Mouse (Mus musculus) neural tube, embryonic 13.5 days (tissue): ENCODE results near the gene Zfp385b. TPM values are rescaled to one million over a fixed set of nuclear protein-coding genes. Genes with fewer than 3 reads are reported as not detected.

Experiments used
- ATAC-seq: fragments of 200-750 bp; cut with Nextera tagmentation; 2 replicates; pipeline ENCODE4 v1.8.0; 2017; ENCODE audit warnings: low read depth, mild to moderate bottlenecking, moderate TSS enrichment, moderate library complexity
- H3K27ac ChIP-seq: fragments of 300-500 bp; sonication (generic); replicated peaks from 2 replicates; pipeline ENCODE4 v1.5.1; 2015; ENCODE audit warnings: moderate library complexity, mild to moderate bottlenecking, inconsistent platforms
- H3K27me3 ChIP-seq: fragments of 300-500 bp; sonication (generic); 2 replicates; pipeline ENCODE4 v1.6.1; 2015; ENCODE audit warnings: mild to moderate bottlenecking, inconsistent platforms
- H3K36me3 ChIP-seq: fragments of 300-500 bp; sonication (generic); 2 replicates; pipeline ENCODE4 v1.6.1; 2015; ENCODE audit warnings: mild to moderate bottlenecking, inconsistent platforms
- H3K4me1 ChIP-seq: fragments of 300-500 bp; sonication (generic); replicated peaks from 2 replicates; pipeline ENCODE4 v1.6.1; 2015; ENCODE audit warnings: inconsistent platforms
- H3K4me2 ChIP-seq: fragments of 300-500 bp; sonication (generic); 2 replicates; pipeline ENCODE4 v1.6.1; 2015; ENCODE audit warnings: inconsistent platforms, mild to moderate bottlenecking, moderate library complexity
- H3K4me3 ChIP-seq: fragments of 300-500 bp; sonication (generic); 2 replicates; pipeline ENCODE4 v1.5.1; 2015; ENCODE audit warnings: mild to moderate bottlenecking, inconsistent platforms
- H3K9ac ChIP-seq: fragments of 300-500 bp; sonication (generic); 2 replicates; pipeline ENCODE4 v1.6.1; 2015; ENCODE audit warnings: moderate library complexity, mild to moderate bottlenecking, inconsistent platforms
- H3K9me3 ChIP-seq: fragments of 300-500 bp; sonication (generic); 2 replicates; pipeline ENCODE4 v1.6.1; 2016; ENCODE audit warnings: inconsistent platforms
- WGBS: fragments of 180-500 bp; shearing (Covaris S2); methylation state at CpG from one replicate; pipeline ENCODE4 v1.1.7; 2015; 5-methylcytosine and 5-hydroxymethylcytosine counted together
- polyA plus RNA-seq: library from polyadenylated mRNA; unstranded; fragments of >200 nt; fragmentation: Nextera tagmentation; extraction: Ambion mirVana; gene quantifications from 2 replicates; pipeline ENCODE4 v1.2.1, GENCODE M21; 2015

Gene Zfp385b
- polyA plus RNA-seq, 1 experiment from 2014 or later: 7.7 TPM

DNA sequence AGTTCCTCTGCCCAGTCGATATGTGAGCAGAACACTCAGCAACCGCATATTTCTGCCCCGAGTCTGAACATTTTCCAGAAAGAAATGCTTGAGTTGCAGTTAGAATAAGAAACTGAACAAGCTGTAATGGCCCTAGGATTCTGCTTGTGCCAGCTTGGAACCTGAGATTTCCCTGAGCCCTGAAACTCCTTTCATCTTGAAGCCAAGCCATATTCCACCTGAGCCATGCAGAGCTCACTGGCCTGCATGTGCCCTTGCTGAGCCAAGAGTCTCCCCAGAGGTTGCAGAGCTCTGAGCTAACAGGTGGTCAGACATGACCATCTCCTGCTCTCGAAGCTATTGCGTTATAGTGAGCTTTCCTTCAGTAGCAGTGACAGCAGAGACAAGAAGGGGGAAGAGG lies 210.0 kb downstream of the Zfp385b start:
- no peak overlapping the region for H3K9ac ChIP-seq
- no peak overlapping the region for H3K27ac ChIP-seq
- no peaks in the 10 kb centered on the region for H3K4me1 ChIP-seq
- H3K9me3 ChIP-seq: no peaks in the 10 kb centered on the region
- H3K4me2 ChIP-seq: no peak overlapping the region
- 80% methylated on average over 5 of the region's 5 CpGs for WGBS
- no peaks in the 10 kb centered on the region for H3K36me3 ChIP-seq
- ATAC-seq: no peak
- H3K4me3 ChIP-seq: no peak overlapping the region
- H3K27me3 ChIP-seq: no peaks in the 10 kb centered on the region

DNA sequence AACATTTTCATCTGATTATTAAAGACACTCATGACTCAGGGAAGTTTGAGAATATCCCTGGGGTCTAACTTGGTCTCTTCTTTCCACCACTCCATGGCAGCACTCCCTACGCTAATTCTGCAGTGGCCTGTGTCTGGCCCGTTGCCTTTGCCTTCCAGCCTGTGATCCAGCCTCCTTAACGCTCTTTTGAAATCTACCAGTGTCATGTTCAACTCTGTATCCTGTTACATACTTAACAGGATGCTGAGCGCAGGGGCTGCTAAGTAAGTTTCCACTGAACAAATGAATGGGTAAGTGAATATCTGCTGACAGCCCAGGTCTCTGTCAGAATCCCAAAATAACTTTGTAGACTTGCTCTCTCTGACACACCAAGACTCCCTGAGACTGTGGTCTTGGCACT lies 210.8 kb downstream of the Zfp385b start:
- H3K27me3 ChIP-seq: no peaks in the 10 kb centered on the region
- H3K36me3 ChIP-seq: no peaks in the 10 kb centered on the region
- 81% methylated on average over 4 of the region's 4 CpGs for WGBS
- H3K9ac ChIP-seq: no peak overlapping the region
- no peak overlapping the region for H3K4me2 ChIP-seq
- H3K4me1 ChIP-seq: no peaks in the 10 kb centered on the region
- no peak for ATAC-seq
- no peak overlapping the region for H3K4me3 ChIP-seq
- no peak overlapping the region for H3K27ac ChIP-seq
- H3K9me3 ChIP-seq: no peaks in the 10 kb centered on the region

DNA sequence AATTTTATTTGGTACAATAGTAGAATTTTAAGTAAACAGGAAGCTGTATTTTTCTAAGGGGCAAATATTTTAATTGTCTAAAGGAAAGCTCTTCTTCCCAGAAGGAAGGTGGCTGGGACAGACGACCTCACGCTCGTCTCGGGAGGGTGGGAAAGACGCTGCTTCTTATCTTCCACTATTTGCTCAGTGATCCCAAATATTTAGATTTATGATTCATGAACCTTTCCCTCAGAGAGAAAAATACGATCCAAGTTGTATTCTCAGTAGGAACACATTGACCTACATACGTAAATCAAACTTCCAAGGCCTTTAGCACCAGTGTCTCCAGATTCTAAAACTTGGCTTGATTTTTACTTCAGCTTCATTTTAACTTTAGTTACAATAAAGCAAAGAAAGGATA lies 226.0 kb downstream of the Zfp385b start:
- 66% methylated on average over 7 of the region's 7 CpGs for WGBS
- H3K4me2 ChIP-seq: no peak overlapping the region
- ATAC-seq: no peak

DNA sequence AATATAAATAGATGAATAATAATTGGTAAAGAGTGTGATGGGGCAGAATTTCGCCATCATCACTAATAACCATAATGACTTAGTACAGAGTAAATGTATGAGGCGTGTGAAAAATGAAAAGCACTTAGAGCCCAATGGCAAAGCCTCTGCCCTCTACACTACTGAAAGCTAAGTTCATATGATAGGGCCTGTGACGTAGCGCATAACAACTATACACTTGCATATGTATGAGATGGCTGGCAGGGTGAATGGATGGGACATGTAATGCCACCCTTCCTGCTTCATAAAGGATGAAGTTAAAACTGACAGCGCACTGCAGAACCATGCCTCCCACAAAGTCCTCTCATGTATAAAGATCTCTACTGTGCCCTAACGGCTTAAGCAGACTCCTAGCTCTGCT lies 226.9 kb downstream of the Zfp385b start:
- no peak overlapping the region for H3K27ac ChIP-seq
- H3K27me3 ChIP-seq: no peaks in the 10 kb centered on the region
- H3K9ac ChIP-seq: no peak overlapping the region
- no peak overlapping the region for H3K4me2 ChIP-seq
- H3K9me3 ChIP-seq: no peaks in the 10 kb centered on the region
- H3K4me3 ChIP-seq: no peak overlapping the region
- no peak for ATAC-seq
- WGBS: 78% methylated on average over 6 of the region's 6 CpGs
- 0 out of 2 replicates have a peak, but pooled peaks cover 4% of the 10 kb centered on the region for H3K4me1 ChIP-seq
- H3K36me3 ChIP-seq: no peaks in the 10 kb centered on the region

More for the DNA sequence above, 226.0 kb downstream of the Zfp385b start:
- Histone ChIP-seq H3K9ac (no peak overlapping the region), H3K4me1 (0 out of 2 replicates have a peak, but pooled peaks cover 4% of the 10 kb centered on the region), H3K27me3 (no peaks in the 10 kb centered on the region), H3K27ac (no peak overlapping the region), H3K4me3 (no peak overlapping the region), H3K9me3 (no peaks in the 10 kb centered on the region), H3K36me3 (no peaks in the 10 kb centered on the region)

DNA sequence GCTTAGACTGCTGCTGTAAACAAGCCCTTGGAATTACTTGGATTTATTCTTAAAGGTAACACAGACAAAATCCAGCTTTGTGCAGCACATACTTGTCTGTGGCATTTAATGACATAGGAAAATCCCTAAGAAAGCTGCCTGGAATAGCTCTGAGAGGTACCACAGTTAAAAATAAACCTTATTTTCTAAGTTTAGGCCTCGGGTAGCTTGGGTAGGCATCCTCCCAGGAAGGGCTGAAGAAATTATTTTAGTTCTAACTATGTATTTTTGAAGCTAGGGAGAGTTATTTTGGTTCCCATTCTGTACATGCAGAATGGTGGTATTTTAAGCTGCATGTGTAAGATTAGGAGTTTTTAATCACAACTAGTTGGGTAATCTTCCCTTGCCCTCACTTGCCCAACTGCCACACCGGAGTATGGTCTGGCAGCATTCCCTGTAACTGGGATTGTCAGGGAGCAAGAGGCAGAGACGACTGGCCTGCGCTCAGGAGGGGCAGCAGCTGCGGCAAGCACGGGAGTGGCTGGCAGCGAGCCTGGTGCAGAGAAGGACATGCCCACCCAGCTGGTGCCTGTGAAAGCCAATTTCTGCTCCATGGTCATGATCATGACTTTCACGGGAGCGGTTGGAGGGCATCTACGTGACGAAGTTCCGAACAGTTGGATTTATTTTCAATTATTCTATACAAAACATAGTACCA lies 230.1 kb downstream of the Zfp385b start:
- Histone ChIP-seq H3K4me2 (no peak overlapping the region), H3K4me1 (0 out of 2 replicates have a peak, but pooled peaks cover 4% of the 10 kb centered on the region), H3K4me3 (no peak overlapping the region), H3K36me3 (no peaks in the 10 kb centered on the region), H3K27ac (no peak overlapping the region), H3K9ac (no peak overlapping the region), H3K27me3 (no peaks in the 10 kb centered on the region), H3K9me3 (no peaks in the 10 kb centered on the region)
- 59% methylated on average over 12 of the region's 12 CpGs for WGBS
- peak; percentile 76 for ATAC-seq

DNA sequence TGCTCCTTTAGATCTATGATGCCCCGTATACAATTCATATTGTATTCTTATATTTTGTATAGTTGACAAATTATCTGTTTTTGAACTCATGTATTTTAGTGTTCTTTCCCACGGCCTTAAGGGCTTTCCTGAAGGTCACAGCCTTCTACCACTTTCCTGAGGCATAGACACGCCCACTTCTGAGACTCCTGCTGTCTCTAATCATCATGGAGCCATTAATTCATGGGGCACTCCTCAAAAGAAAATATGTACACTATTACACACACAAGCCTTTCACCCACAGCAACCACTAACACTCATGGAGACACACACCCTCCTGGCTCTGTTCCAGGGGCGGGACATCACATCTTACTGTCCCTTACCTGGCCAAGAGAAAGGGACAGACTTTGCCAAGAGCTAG lies 232.1 kb downstream of the Zfp385b start:
- 0 out of 2 replicates have a peak, but pooled peaks cover 4% of the 10 kb centered on the region for H3K4me1 ChIP-seq
- WGBS: 81% methylated on average over 4 of the region's 4 CpGs
- no peaks in the 10 kb centered on the region for H3K9me3 ChIP-seq
- no peak for ATAC-seq
- no peak overlapping the region for H3K9ac ChIP-seq
- H3K27ac ChIP-seq: no peak overlapping the region
- no peaks in the 10 kb centered on the region for H3K27me3 ChIP-seq
- H3K4me2 ChIP-seq: no peak overlapping the region
- no peak overlapping the region for H3K4me3 ChIP-seq
- H3K36me3 ChIP-seq: no peaks in the 10 kb centered on the region

DNA sequence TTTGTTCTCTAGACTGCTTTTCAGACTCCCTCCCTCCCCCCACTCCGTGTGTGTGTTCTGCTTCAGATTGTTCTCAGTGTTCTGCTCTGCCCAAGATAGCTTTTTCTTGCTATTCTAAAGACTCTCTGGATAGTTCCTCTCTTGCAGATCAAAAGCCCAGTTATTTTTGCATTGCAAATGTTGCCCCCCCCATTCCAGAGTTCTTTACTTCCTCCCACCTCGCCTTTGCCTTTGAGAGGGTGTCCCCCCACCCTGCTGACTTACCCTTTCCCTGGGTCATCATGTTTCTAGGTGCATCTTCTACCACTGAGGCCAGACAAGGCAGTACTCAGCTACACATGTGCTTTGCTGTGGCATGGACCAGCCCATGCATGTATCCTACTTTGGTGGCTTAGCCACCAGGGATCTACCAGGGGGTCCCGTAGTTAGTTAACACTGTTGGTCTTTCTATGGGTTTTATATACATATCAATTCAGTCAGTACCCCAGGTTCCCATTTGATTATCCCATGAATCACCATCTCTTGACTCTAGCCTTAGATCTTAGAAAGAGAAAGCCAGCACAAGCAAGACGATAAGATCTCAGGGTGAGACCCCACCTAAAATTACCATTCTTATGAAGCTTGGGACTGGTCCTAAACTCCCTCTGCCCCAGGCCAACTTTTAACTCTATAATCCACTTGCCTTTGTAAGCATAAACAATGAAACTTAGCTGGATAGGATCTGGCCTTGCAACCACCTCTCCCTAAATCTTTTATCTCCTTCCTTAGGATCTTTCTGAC lies 232.7 kb downstream of the Zfp385b start:
- ATAC-seq: no peak
- no peak overlapping the region for H3K27ac ChIP-seq
- H3K27me3 ChIP-seq: no peaks in the 10 kb centered on the region
- H3K4me2 ChIP-seq: no peak overlapping the region
- no peaks in the 10 kb centered on the region for H3K36me3 ChIP-seq
- H3K9ac ChIP-seq: no peak overlapping the region
- 73% methylated on average over 4 of the region's 4 CpGs for WGBS
- no peak overlapping the region for H3K4me3 ChIP-seq
- 0 out of 2 replicates have a peak, but pooled peaks cover 4% of the 10 kb centered on the region for H3K4me1 ChIP-seq
- H3K9me3 ChIP-seq: no peaks in the 10 kb centered on the region

DNA sequence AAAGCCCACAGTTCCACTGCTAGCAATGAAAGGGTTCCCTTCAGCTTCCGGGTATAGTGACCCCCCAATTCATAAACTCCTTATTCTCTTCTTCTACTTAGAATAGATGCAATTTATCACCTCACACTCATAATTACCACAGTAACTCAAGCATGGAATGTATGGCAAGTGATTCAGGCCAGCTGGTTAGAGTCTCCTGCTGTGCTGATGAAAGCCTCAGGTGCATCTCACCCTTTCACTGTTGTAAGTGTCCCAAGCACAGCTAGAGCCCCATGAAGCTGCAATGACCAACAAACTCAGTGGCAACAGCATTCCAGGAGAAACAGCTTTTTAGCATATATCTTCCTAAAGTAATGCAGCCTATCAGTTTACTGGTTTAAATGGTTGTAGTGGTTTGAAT lies 235.9 kb downstream of the Zfp385b start:
- H3K9ac ChIP-seq: no peak overlapping the region
- H3K4me1 ChIP-seq: no peaks in the 10 kb centered on the region
- H3K36me3 ChIP-seq: no peaks in the 10 kb centered on the region
- H3K9me3 ChIP-seq: no peaks in the 10 kb centered on the region
- H3K4me2 ChIP-seq: no peak overlapping the region
- no peak overlapping the region for H3K27ac ChIP-seq
- WGBS: 68% methylated on average over 1 of the region's 1 CpGs
- H3K27me3 ChIP-seq: no peaks in the 10 kb centered on the region
- no peak overlapping the region for H3K4me3 ChIP-seq
- no peak for ATAC-seq

DNA sequence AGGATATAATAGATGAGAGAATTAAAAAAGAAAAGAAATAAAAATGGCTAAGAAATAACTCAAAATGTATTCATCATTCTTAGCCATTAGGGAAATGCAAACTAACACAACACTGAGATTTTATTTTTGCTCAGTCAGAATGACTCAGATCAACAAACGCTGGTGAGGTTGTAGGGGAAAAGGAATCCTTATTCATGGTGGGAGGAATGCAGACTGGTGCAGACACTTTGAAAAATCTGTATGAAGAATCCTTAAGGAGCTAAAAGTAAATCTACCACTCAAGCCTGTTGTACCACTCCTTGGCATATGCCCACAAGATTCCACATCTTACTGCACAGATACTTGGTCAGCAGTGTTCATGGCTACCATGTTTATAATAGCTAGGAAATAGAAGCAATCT lies 242.9 kb downstream of the Zfp385b start:
- Histone ChIP-seq H3K9ac (no peak overlapping the region), H3K4me1 (no peaks in the 10 kb centered on the region), H3K4me3 (no peak overlapping the region), H3K36me3 (no peaks in the 10 kb centered on the region), H3K9me3 (no peaks in the 10 kb centered on the region), H3K27me3 (no peaks in the 10 kb centered on the region), H3K27ac (no peak overlapping the region), H3K4me2 (no peak overlapping the region)
- WGBS: 84% methylated on average over 1 of the region's 1 CpGs
- ATAC-seq: no peak

DNA sequence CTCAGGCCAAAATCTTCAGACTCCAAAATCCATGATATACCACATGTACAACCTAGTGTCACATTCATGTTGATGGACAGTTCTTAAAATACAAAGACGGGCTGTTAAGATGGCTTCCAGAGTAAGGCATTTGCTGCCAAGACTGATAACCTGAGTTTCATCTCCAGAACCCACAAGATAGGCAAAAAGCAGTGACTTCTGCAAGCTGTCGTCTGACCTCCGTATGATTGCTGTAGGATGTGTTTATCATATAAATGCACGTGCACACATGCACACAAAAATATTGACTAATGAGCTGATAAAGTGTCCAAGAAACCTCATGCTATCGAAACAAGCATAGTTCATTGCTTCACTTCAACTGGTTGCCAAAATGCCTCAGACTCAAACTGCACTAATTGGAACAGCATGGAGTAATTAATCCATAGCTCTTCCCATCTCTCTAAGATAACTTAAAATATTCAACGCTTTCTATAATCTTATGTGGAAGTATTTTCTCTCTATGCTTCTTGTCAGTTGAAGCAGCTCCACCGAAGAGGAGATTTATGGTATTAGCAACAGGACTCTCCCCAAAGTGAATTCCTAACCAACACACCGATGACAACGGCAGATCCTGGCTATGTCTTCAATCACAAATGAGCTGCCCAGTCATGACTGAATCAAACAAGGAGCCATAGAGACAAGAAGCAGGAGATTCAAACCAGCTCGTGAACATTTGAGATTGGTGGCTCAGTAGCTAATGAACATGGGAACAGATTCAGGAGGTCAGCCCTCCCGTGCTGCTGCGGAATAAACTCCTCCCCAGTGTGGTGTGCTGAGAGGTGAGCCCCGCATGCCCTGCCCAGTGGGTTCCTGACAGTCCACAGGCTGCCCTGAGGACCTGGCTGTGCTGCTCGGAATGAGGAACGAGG lies 251.7 kb downstream of the Zfp385b start:
- ATAC-seq: no peak
- Histone ChIP-seq H3K36me3 (no peaks in the 10 kb centered on the region), H3K4me1 (no peaks in the 10 kb centered on the region), H3K4me2 (no peak overlapping the region), H3K27me3 (no peaks in the 10 kb centered on the region), H3K9me3 (no peaks in the 10 kb centered on the region), H3K27ac (no peak overlapping the region), H3K4me3 (no peak overlapping the region), H3K9ac (no peak overlapping the region)
- 80% methylated on average over 15 of the region's 15 CpGs for WGBS

DNA sequence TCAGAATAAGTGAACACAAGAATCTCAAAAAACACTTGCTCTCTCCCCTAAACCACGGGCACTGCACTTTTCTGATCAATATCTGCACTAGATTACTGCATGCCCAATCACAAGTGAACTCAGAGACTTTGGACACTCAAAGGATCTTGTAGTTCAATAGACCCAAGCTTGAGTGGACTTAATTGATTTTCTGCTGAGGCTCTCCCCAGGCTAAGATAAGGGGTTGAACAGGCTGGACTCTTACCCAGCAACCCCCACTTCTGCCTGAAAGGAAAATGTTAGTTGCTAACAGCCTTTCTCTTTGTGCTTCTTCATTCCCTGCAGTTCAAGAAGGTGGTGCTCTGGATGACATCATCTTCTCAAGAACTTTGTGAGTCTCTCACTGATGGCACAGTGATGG lies 255.7 kb downstream of the Zfp385b start:
- WGBS: 69% methylated on average over 1 of the region's 1 CpGs
- H3K9me3 ChIP-seq: no peaks in the 10 kb centered on the region
- no peak overlapping the region for H3K9ac ChIP-seq
- no peak overlapping the region for H3K4me3 ChIP-seq
- H3K27ac ChIP-seq: no peak overlapping the region
- no peaks in the 10 kb centered on the region for H3K4me1 ChIP-seq
- no peak for ATAC-seq
- H3K4me2 ChIP-seq: no peak overlapping the region
- H3K36me3 ChIP-seq: no peaks in the 10 kb centered on the region
- no peaks in the 10 kb centered on the region for H3K27me3 ChIP-seq

DNA sequence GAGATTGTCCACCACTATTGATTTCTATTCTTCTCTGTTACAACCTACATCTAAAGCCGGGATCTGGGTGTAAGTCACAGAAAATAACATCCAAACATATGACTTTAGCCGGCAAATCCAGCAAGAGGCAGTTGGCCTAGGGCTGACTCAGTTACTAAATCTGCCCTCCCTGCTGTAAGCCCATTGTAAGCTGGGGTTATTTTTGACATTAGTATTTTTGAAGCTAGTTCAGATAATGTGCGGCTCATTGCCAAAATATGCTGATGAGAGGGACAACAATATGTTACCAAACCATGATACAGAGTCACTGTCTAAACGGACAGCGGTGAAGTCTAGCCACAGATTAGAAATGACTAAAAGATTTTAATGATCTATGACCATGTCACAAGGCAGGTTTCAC lies 257.5 kb downstream of the Zfp385b start:
- Histone ChIP-seq H3K9me3 (no peaks in the 10 kb centered on the region), H3K4me2 (no peak overlapping the region), H3K4me1 (no peaks in the 10 kb centered on the region), H3K27ac (no peak overlapping the region), H3K36me3 (no peaks in the 10 kb centered on the region), H3K27me3 (no peaks in the 10 kb centered on the region), H3K4me3 (no peak overlapping the region), H3K9ac (no peak overlapping the region)
- no peak for ATAC-seq
- 93% methylated on average over 5 of the region's 5 CpGs for WGBS
